Mouse (Mus musculus): ENCODE measurements around the gene Irf2bp2.

Irf2bp2 gene

GRCm38 (mm10) chr8:126587836-126588503, 5.8 kb downstream of the Irf2bp2 start:
- no peak for DNase-seq (ENCODE audit: extremely low spot score, low read depth, low spot score)

- DNase-seq (ENCODE audit: extremely low spot score, low read depth, low spot score): no peak
Observed at GRCm38 (mm10) chr8:126586599-126587577, 6.9 kb downstream of the Irf2bp2 start.

- DNase-seq (ENCODE audit: extremely low spot score, low read depth, low spot score): no peak
Observed at GRCm38 (mm10) chr8:126586101-126586500, 7.7 kb downstream of the Irf2bp2 start.

DNA sequence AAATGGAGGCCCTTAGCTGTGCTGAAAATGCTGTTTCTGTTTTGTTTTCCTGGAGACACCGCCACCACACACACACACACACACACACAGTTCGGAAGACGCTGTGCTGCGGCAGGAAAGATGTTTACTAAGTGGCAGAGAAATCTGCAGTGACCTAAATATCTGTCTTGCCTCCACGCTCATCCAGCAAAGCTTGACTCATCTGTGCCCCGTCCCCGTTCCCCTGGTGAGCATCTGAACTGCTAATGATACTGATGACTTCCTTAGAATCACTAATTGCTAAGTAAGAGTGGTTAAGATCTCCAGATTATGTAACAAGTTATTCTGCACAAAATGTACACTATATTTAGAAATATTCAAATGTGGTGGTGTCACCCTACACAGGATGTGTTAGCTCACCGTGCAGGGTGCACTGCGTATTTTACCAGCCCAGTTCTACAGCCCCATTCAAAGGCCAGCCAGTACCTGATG, 8.2 kb downstream of the Irf2bp2 start:
- no peak for DNase-seq (ENCODE audit: extremely low spot score, low read depth, low spot score)

GRCm38 (mm10) chr8:126584844-126585231, 8.9 kb downstream of the Irf2bp2 start:
- peak; percentile 78 for DNase-seq (ENCODE audit: extremely low spot score, low read depth, low spot score)

DNA sequence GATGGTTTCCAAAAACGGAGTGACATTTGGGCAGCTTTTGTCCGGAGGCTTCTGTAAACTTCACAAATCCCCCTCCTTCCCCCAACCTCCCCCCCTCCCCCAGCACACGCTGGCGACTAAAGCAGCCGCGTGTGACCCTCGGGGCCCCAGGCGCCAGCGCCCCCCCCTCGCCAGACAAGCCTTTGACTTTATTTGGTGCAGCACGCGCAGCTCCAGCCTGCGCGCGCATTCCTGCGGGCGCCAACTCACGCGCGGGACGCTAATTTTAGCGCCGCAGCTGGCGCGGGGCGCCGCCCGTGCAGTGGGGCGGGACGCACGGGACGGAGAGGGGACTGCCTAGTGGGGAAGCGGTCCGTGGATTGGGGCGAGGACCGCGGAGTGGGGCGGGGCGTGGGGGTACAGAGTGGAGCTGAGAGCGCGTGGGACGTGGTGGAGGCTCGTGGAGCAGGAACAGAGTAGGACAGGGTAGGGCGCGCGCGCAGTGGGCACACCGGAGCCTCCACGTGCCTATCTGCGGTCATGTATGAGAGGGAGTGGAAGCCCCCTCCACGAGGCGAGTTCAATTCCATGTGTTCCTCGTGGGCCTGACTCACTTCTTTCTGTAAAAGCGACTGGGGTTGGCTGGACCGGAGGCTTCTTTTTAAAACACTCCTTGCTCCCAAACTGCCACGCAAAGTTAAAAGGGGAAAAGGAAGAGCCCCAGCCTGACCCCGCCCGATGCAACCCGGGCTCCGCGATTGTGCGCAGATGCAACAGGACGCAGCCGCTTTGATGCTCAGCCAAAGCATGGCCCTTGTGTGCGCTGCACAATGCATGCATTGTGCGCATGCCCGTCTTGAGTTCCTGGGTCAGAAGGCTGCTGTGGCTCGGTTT, 9.6 kb downstream of the Irf2bp2 start:
- DNase-seq (ENCODE audit: extremely low spot score, low read depth, low spot score): peak; percentile 74

DNA sequence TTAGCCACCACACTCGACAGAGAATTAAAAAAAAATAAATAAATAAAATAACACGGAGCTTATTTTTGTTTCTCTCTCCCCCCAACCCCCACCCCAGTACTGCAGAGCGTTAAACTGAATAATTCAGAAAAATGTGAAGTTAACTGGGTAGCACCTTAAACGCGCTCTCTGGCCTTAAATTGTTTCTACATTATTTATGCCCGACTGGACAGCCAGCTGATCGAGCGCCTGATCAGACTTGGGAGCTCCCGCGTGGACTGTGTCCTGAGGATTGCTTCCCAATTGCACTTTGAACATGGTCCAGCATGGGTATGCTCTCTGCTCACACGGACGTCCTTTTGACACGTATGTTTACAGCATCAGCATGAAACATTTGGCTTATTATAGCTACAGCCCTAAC, 10.3 kb downstream of the Irf2bp2 start:
- no peak for DNase-seq (ENCODE audit: extremely low spot score, low read depth, low spot score)

DNA sequence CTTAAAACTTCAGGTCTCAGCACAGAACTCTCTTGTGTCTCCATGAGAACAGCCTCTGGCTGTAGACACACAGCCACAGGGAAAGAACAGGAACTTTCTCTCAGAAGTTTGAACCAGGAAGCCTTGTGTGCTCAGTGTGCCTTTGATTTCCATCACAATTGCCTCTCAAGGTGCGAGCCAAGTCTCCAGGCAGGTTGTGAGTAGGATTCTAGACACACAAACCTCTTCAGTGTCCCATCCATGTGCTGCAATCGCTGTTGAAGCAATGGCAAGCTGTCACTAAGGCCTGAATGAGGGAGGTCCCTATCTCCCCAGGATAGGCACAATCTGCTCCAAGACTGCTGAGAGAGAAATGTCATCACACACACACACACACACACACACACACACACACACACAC, 10.8 kb downstream of the Irf2bp2 start:
- DNase-seq (ENCODE audit: extremely low spot score, low read depth, low spot score): no peak

DNA sequence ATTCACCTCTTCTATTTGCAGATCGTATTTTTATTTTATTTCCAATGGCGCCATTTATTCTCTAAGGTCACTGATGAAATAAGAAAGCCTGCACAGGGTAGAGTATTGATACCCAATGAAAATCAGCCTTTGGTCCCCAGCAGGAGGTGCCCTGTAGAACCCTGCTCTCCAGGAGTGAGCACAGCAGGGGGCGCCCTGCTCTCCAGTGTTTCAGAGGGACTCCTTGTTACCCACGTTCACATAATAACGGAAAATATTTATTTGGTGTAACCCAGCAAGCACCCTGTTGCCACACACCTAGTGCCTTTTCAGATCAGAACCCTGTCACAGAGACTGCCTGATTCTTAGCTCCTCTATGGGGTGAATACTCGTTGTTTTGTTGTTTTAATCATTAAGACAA, 11.3 kb downstream of the Irf2bp2 start:
- DNase-seq (ENCODE audit: extremely low spot score, low read depth, low spot score): no peak

- no peak for DNase-seq (ENCODE audit: extremely low spot score, low read depth, low spot score)
Observed at GRCm38 (mm10) chr8:126581662-126582061, 12.1 kb downstream of the Irf2bp2 start.

DNA sequence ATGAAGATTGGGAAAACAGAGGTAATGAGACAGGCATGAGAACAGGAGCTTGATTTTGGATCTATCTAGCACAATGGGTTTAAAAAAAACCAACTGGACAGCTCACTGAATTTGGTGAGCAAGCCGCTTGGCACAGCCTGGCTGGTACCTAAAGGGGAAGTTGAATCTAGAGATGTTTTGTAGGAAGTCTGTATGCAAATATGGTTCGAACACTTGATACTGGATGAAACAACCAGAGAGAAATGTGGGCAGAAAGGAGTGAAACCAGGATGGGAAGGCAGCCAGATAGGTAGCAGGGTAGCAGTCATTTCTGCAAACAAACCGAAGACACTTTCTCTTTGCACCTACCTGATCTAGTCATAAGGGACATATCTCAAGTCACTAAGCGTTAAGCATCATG, 13.0 kb downstream of the Irf2bp2 start:
- DNase-seq (ENCODE audit: extremely low spot score, low read depth, low spot score): no peak

DNA sequence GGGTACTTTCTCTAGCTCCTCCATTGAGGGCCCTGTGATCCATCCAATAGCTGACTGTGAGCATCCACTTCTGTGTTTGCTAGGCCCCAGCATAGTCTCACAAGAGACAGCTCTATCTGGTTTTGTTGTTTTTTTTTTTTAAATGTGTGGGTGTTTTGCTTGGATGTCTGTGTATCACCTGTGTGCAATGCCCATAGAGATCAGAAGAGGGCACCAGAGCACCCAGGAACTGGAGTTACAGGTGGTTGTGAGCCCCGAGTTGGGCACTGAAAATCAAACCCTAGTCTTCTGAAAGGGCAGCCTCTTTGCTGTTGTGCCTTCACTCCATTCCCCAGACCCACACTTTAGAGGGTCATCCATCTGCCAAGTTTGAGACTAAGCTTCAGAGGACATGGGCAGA, 13.7 kb downstream of the Irf2bp2 start:
- DNase-seq (ENCODE audit: extremely low spot score, low read depth, low spot score): no peak

DNA sequence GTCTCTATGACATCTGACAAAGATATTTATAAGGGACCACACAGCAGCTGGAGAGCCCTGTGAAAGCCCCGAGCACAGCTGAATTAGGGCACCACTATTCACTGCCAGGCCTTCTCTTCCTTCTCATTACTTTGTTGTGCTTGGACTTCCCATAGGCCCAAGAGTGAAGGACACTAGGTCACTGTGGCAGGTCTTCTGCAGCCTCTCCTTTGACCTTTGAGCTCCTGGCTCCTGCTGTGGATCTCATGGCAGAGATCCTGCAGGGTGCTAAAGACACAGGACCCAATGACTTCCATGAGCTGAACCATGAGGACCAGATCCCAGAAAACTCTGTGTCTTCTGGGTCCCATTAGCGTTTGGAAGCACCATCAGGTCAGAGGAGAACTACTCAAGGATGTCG, 15.1 kb downstream of the Irf2bp2 start:
- no peak for DNase-seq (ENCODE audit: extremely low spot score, low read depth, low spot score)

- no peak for DNase-seq (ENCODE audit: extremely low spot score, low read depth, low spot score)
Observed at GRCm38 (mm10) chr8:126576919-126577318, 16.9 kb downstream of the Irf2bp2 start.

GRCm38 (mm10) chr8:126576086-126576485, 17.7 kb downstream of the Irf2bp2 start:
- DNase-seq (ENCODE audit: extremely low spot score, low read depth, low spot score): no peak

GRCm38 (mm10) chr8:126574882-126575637, 18.7 kb downstream of the Irf2bp2 start:
- DNase-seq (ENCODE audit: extremely low spot score, low read depth, low spot score): no peak

DNA sequence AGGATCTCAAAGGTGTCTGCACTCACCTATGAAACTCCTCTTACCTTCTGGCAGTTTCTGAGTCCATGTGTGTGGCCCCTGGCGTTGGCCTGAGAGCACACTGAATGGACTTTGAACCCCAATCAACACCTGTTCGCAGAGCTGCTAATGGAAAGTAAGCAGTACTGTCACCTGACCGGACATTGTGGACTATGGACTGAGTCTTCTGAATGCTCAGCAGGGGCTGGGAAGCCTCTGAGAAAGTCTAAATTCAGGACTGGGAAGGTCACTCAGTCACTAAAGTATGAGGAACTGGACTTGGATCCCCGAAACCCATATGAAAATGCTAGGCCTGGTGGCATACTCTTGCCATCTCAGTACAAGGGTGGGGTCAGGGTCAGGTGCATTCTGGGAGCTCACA, 19.9 kb downstream of the Irf2bp2 start:
- DNase-seq (ENCODE audit: extremely low spot score, low read depth, low spot score): no peak

- DNase-seq (ENCODE audit: extremely low spot score, low read depth, low spot score): no peak
Observed at GRCm38 (mm10) chr8:126573079-126573694, 20.6 kb downstream of the Irf2bp2 start.

GRCm38 (mm10) chr8:126571065-126571660, 22.6 kb downstream of the Irf2bp2 start:
- DNase-seq (ENCODE audit: extremely low spot score, low read depth, low spot score): no peak
